Mouse (Mus musculus) heart, adult 2 months (tissue): ENCODE measurements around the gene 1700025G04Rik. TPM values are rescaled to one million over a fixed set of nuclear protein-coding genes. Genes with fewer than 3 reads are reported as not detected.

Experiments
- DNase-seq, 2 experiments: peaks; one replicate each; pipeline ENCODE4 v3.0.0; 2021
- H3K27ac ChIP-seq: fragments of 200-600 bp; 2 replicates; pipeline ENCODE4 v1.8.1; 2022
- H3K27me3 ChIP-seq: fragments of 200-500 bp; 2 replicates; pipeline ENCODE4 v1.6.1; 2012; ENCODE audit warnings: mild to moderate bottlenecking, low read length, inconsistent platforms, mixed read lengths; ENCODE audit not compliant: control insufficient read depth, insufficient read depth
- H3K36me3 ChIP-seq: fragments of 200-500 bp; 2 replicates; pipeline ENCODE4 v1.6.1; 2012; ENCODE audit warnings: low read length, inconsistent platforms; ENCODE audit not compliant: control insufficient read depth, insufficient read depth
- H3K4me1 ChIP-seq: fragments of 200-500 bp; 2 replicates; pipeline ENCODE4 v1.6.1; 2011; ENCODE audit warnings: low read length; ENCODE audit not compliant: control insufficient read depth, insufficient read depth
- H3K4me3 ChIP-seq: fragments of 200-600 bp; 2 replicates; pipeline ENCODE4 v1.8.1; 2022
- H3K79me2 ChIP-seq: fragments of 200-500 bp; replicated peaks from 2 replicates; pipeline ENCODE4 v1.6.1; 2012; ENCODE audit warnings: mild to moderate bottlenecking, inconsistent platforms, low read length, moderate library complexity, mixed read lengths; ENCODE audit not compliant: control insufficient read depth, insufficient read depth
- H3K9ac ChIP-seq: fragments of 200-500 bp; 2 replicates; pipeline ENCODE4 v1.6.1; 2012; ENCODE audit warnings: low read depth, mild to moderate bottlenecking, control low read depth, inconsistent platforms, low read length, mixed read lengths
- CTCF ChIP-seq: fragments of 200-600 bp; IDR thresholded peaks from 2 replicates; pipeline ENCODE4 v1.8.1; 2022; ENCODE audit warnings: antibody characterized with exemption, mild to moderate bottlenecking, moderate library complexity
- EP300 ChIP-seq: fragments of 200-500 bp; IDR thresholded peaks from 2 replicates; pipeline ENCODE4 v1.6.1; 2011; ENCODE audit warnings: low read depth, low read length, control low read depth; ENCODE audit not compliant: insufficient read depth
- POLR2A ChIP-seq: fragments of 200-500 bp; IDR thresholded peaks from 2 replicates; pipeline ENCODE4 v1.6.1; 2011; ENCODE audit warnings: mild to moderate bottlenecking, low read depth, low read length, control low read depth; ENCODE audit not compliant: insufficient read depth
- WGBS: fragments of 180-500 bp; shearing (Covaris S2); methylation state at CpG from one replicate; pipeline ENCODE4 v1.1.7; 2018; 5-methylcytosine and 5-hydroxymethylcytosine counted together
- intact Hi-C: fragments of 180-260 bp; cut with DNase I; formaldehyde crosslinking; loops from one replicate; pipeline ENCODE4 v1.15.1; 2025
- polyA plus RNA-seq: library from polyadenylated mRNA; depleted of rRNA; stranded (reverse); fragments of >200 nt; gene quantifications from 2 replicates; pipeline ENCODE4 v1.2.3, GENCODE M21; 2012
- total RNA-seq, 2 experiments: library from RNA; stranded (reverse); gene quantifications; 2 replicates each; pipeline ENCODE4 v1.2.3; 2021

Gene 1700025G04Rik
- total and polyA plus RNA-seq, 3 experiments = 11.0 to 46.1 (median 40.4) TPM

GRCm38 (mm10) chr1:151942972-151943654 lies 146.8 kb downstream of the 1700025G04Rik start:
- H3K4me3 ChIP-seq = no peak overlapping the region
- TF ChIP-seq CTCF = no peak
- TF ChIP-seq EP300 = no peak
- no peak for TF ChIP-seq POLR2A
- 48% methylated on average over 11 of the region's 11 CpGs for WGBS
- H3K27ac ChIP-seq = no peak overlapping the region
- peaks cover 11% of the 10 kb centered on the region for H3K4me1 ChIP-seq
- intact Hi-C loops = no loop called here
- no peaks in the 10 kb centered on the region for H3K27me3 ChIP-seq
- H3K36me3 ChIP-seq = peaks cover 2% of the 10 kb centered on the region; the same call in 1 of the 2 replicates
- DNase-seq = no peak
- 0 out of 2 replicates have a peak, but pooled peaks cover 1% of the 10 kb centered on the region for H3K79me2 ChIP-seq
- H3K9ac ChIP-seq = no peak overlapping the region

GRCm38 (mm10) chr1:151939987-151940386 lies 149.9 kb downstream of the 1700025G04Rik start:
- Histone ChIP-seq H3K79me2 (no peaks in the 10 kb centered on the region; the same call in 1 of the 2 replicates), H3K27ac (no peak overlapping the region), H3K4me3 (no peak overlapping the region), H3K4me1 (peaks cover 8% of the 10 kb centered on the region), H3K27me3 (no peaks in the 10 kb centered on the region), H3K36me3 (no peaks in the 10 kb centered on the region; the same call in 1 of the 2 replicates), H3K9ac (no peak overlapping the region)
- TF ChIP-seq POLR2A = no peak
- TF ChIP-seq EP300 = no peak
- TF ChIP-seq CTCF = no peak
- intact Hi-C loops = no loop called here
- no peak for DNase-seq
- 43% methylated on average over 8 of the region's 8 CpGs for WGBS

- Histone ChIP-seq H3K4me3 (no peak overlapping the region), H3K79me2 (no peaks in the 10 kb centered on the region; the same call in 1 of the 2 replicates), H3K4me1 (peaks cover 7% of the 10 kb centered on the region), H3K27me3 (no peaks in the 10 kb centered on the region), H3K27ac (no peak overlapping the region), H3K9ac (no peak overlapping the region), H3K36me3 (no peaks in the 10 kb centered on the region; the same call in 1 of the 2 replicates)
- intact Hi-C loops = no loop called here
- DNase-seq = no peak
- WGBS = 47% methylated on average over 6 of the region's 6 CpGs
- TF ChIP-seq POLR2A = no peak
- no peak for TF ChIP-seq CTCF
- no peak for TF ChIP-seq EP300
These were observed 150.4 kb downstream of the 1700025G04Rik start for GRCm38 (mm10) chr1:151939510-151939909.

GRCm38 (mm10) chr1:151933605-151934004 lies 156.3 kb downstream of the 1700025G04Rik start:
- Histone ChIP-seq H3K4me3 (no peak overlapping the region), H3K27ac (no peak overlapping the region), H3K79me2 (no peaks in the 10 kb centered on the region; the same call in none of the 2 replicates), H3K4me1 (no peaks in the 10 kb centered on the region), H3K9ac (no peak overlapping the region), H3K36me3 (no peaks in the 10 kb centered on the region), H3K27me3 (no peaks in the 10 kb centered on the region)
- no peak for DNase-seq
- intact Hi-C loops = no loop called here
- TF ChIP-seq CTCF (no peak), EP300 (no peak), POLR2A (no peak)
- 87% methylated on average over 6 of the region's 6 CpGs for WGBS

- H3K4me1 ChIP-seq = peaks cover 4% of the 10 kb centered on the region
- no peak for DNase-seq
- no peak overlapping the region for H3K4me3 ChIP-seq
- 64% methylated on average over 8 of the region's 8 CpGs for WGBS
- no peak for TF ChIP-seq POLR2A
- no peak for TF ChIP-seq CTCF
- TF ChIP-seq EP300 = no peak
- no peaks in the 10 kb centered on the region for H3K27me3 ChIP-seq
- H3K36me3 ChIP-seq = no peaks in the 10 kb centered on the region
- no peak overlapping the region for H3K9ac ChIP-seq
- intact Hi-C loops = no loop called here
- no peak overlapping the region for H3K27ac ChIP-seq
- no peaks in the 10 kb centered on the region; the same call in 1 of the 2 replicates for H3K79me2 ChIP-seq
These were observed 163.1 kb downstream of the 1700025G04Rik start for GRCm38 (mm10) chr1:151926826-151927225.

- Histone ChIP-seq H3K79me2 (no peaks in the 10 kb centered on the region; the same call in 1 of the 2 replicates), H3K4me1 (peaks cover 4% of the 10 kb centered on the region), H3K9ac (no peak overlapping the region), H3K27ac (no peak overlapping the region), H3K36me3 (no peaks in the 10 kb centered on the region), H3K27me3 (no peaks in the 10 kb centered on the region), H3K4me3 (no peak overlapping the region)
- no peak for DNase-seq
- TF ChIP-seq CTCF (peak; percentile 49), EP300 (no peak)
- intact Hi-C loops = no loop called here
- 40% methylated on average over 4 of the region's 4 CpGs for WGBS
These were observed 163.8 kb downstream of the 1700025G04Rik start for GRCm38 (mm10) chr1:151926141-151926540.
